Mouse (Mus musculus): Measurements from ENCODE around the gene Myl3. TPM values are rescaled to one million over a fixed set of nuclear protein-coding genes. Genes with fewer than 3 reads are reported as not detected.

Myl3 gene
- total and polyA plus RNA-seq, 3 experiments, result not detected

GRCm38 (mm10) chr9:110762763-110763162 is 21.1 kb downstream of the Myl3 start:
- Histone ChIP-seq H3K4me3 (replicated peaks in 1 of 3; ENCODE audit: low read depth in 2 of 3, low read length in 2 of 3, poor library complexity in 1 of 3) (no peak overlapping the region), H3K9me3 (replicated peaks; ENCODE audit: low read length) (no peaks in the 10 kb centered on the region), H3K36me3 (replicated peaks in 1 of 2; ENCODE audit: control insufficient read depth in 1 of 2, insufficient read depth in 1 of 2, low read length in 1 of 2) (no peaks in the 10 kb centered on the region), H3K4me2 (ENCODE audit: insufficient read depth, low read depth, poor library complexity, severe bottlenecking) (no peak overlapping the region), H3K27me3 (replicated peaks) (peaks cover 45% of the 10 kb centered on the region), H3K4me1 (ENCODE audit: control insufficient read depth in 1 of 2, insufficient read depth in 2 of 2) (peaks cover 0 to 8% of the 10 kb centered on the region in 2 experiments; a peak in 1 of 4 replicates), H3K79me2 (replicated peaks; ENCODE audit: control insufficient read depth, extremely low read depth, insufficient read depth, poor library complexity, severe bottlenecking) (no peaks in the 10 kb centered on the region), H3K9ac (ENCODE audit: insufficient read depth, low read depth) (no peak overlapping the region), H3K27ac (ENCODE audit: insufficient read depth, low read depth) (no peak overlapping the region)
- in situ Hi-C loops (cut with MboI; ENCODE audit: low pct_ligation_motif_present, low pct_unique_long_range_greater_than_20kb, low sequenced_read_pairs), result no loop called here
- DNase-seq (ENCODE audit: extremely low read depth), result no peak
- dilution Hi-C loops (cut with MboI; ENCODE audit: extremely low pct_ligation_motif_present, extremely low pct_unique_long_range_greater_than_20kb, low sequenced_read_pairs), result no loop called here
- TF ChIP-seq NRF1 (IDR thresholded peaks at IDR 0.05; ENCODE audit: low read depth, low read length) (no peak), TCF12 (IDR thresholded peaks at IDR 0.05; ENCODE audit: low read depth, low read length) (no peak)

- DNase-seq (ENCODE audit: extremely low read depth), result no peak
- Histone ChIP-seq H3K9ac (ENCODE audit: insufficient read depth, low read depth) (no peak overlapping the region), H3K9me3 (replicated peaks; ENCODE audit: low read length) (no peaks in the 10 kb centered on the region), H3K79me2 (replicated peaks; ENCODE audit: control insufficient read depth, extremely low read depth, insufficient read depth, poor library complexity, severe bottlenecking) (no peaks in the 10 kb centered on the region), H3K4me1 (ENCODE audit: control insufficient read depth in 1 of 2, insufficient read depth in 2 of 2) (peaks cover 0 to 8% of the 10 kb centered on the region in 2 experiments; a peak in 1 of 4 replicates), H3K27ac (ENCODE audit: insufficient read depth, low read depth) (no peak overlapping the region), H3K4me2 (ENCODE audit: insufficient read depth, low read depth, poor library complexity, severe bottlenecking) (no peak overlapping the region), H3K4me3 (replicated peaks in 1 of 3; ENCODE audit: low read depth in 2 of 3, low read length in 2 of 3, poor library complexity in 1 of 3) (no peak overlapping the region), H3K27me3 (replicated peaks) (peaks cover 49% of the 10 kb centered on the region), H3K36me3 (replicated peaks in 1 of 2; ENCODE audit: control insufficient read depth in 1 of 2, insufficient read depth in 1 of 2, low read length in 1 of 2) (no peaks in the 10 kb centered on the region)
- dilution Hi-C loops (cut with MboI; ENCODE audit: extremely low pct_ligation_motif_present, extremely low pct_unique_long_range_greater_than_20kb, low sequenced_read_pairs), result no loop called here
- no peak for TF ChIP-seq ZKSCAN1 (IDR thresholded peaks at IDR 0.05; ENCODE audit: borderline replicate concordance, low read depth, low read length)
- no peak for TF ChIP-seq NRF1 (IDR thresholded peaks at IDR 0.05; ENCODE audit: low read depth, low read length)
- TF ChIP-seq E2F4 (IDR thresholded peaks at IDR 0.05; ENCODE audit: insufficient replicate concordance, low read depth, low read length), result no peak
- no peak for TF ChIP-seq PAX5 (IDR thresholded peaks at IDR 0.05; ENCODE audit: low read length)
- no peak for TF ChIP-seq MAFK (IDR thresholded peaks at IDR 0.05; ENCODE audit: insufficient replicate concordance, low read length)
- no peak for TF ChIP-seq ZMIZ1 (IDR thresholded peaks at IDR 0.05; ENCODE audit: low read depth, low read length)
- in situ Hi-C loops (cut with MboI; ENCODE audit: low pct_ligation_motif_present, low pct_unique_long_range_greater_than_20kb, low sequenced_read_pairs), result no loop called here
Observed at GRCm38 (mm10) chr9:110763405-110763804, 21.7 kb downstream of the Myl3 start.

- no peaks in the 10 kb centered on the region for H3K36me3 ChIP-seq (replicated peaks in 1 of 2; ENCODE audit: control insufficient read depth in 1 of 2, insufficient read depth in 1 of 2, low read length in 1 of 2)
- H3K4me1 ChIP-seq (ENCODE audit: control insufficient read depth in 1 of 2, insufficient read depth in 2 of 2), result 0 out of 4 replicates have a peak, but pooled peaks cover 0 to 2% of the 10 kb centered on the region in 2 experiments
- H3K4me3 ChIP-seq (replicated peaks in 1 of 3; ENCODE audit: low read depth in 2 of 3, low read length in 2 of 3, poor library complexity in 1 of 3), result no peak overlapping the region
- no peak overlapping the region for H3K4me2 ChIP-seq (ENCODE audit: insufficient read depth, low read depth, poor library complexity, severe bottlenecking)
- H3K9me3 ChIP-seq (replicated peaks; ENCODE audit: low read length), result no peaks in the 10 kb centered on the region
- in situ Hi-C loops (cut with MboI; ENCODE audit: low pct_ligation_motif_present, low pct_unique_long_range_greater_than_20kb, low sequenced_read_pairs) (no loop called here), dilution Hi-C loops (cut with MboI; ENCODE audit: extremely low pct_ligation_motif_present, extremely low pct_unique_long_range_greater_than_20kb, low sequenced_read_pairs) (no loop called here)
- H3K27ac ChIP-seq (ENCODE audit: insufficient read depth, low read depth), result no peak overlapping the region
- no peak for DNase-seq (ENCODE audit: extremely low read depth)
- TF ChIP-seq ZNF384 (IDR thresholded peaks at IDR 0.05; ENCODE audit: low read depth, low read length) (no peak), GABPA (IDR thresholded peaks at IDR 0.05; ENCODE audit: insufficient replicate concordance, low read depth, low read length) (no peak), JUN (IDR thresholded peaks at IDR 0.05; ENCODE audit: insufficient read depth, low read depth, low read length) (no peak), IRF4 (IDR thresholded peaks at IDR 0.05; ENCODE audit: low read depth, low read length) (no peak), SMC3 (IDR thresholded peaks at IDR 0.05; ENCODE audit: low read depth, low read length) (no peak), ELF1 (IDR thresholded peaks at IDR 0.05; ENCODE audit: low read depth, low read length) (no peak), MXI1 (IDR thresholded peaks at IDR 0.05; ENCODE audit: low read depth, low read length) (no peak)
- no peaks in the 10 kb centered on the region for H3K79me2 ChIP-seq (replicated peaks; ENCODE audit: control insufficient read depth, extremely low read depth, insufficient read depth, poor library complexity, severe bottlenecking)
- peaks cover 62% of the 10 kb centered on the region for H3K27me3 ChIP-seq (replicated peaks)
- H3K9ac ChIP-seq (ENCODE audit: insufficient read depth, low read depth), result no peak overlapping the region
Observed at GRCm38 (mm10) chr9:110772336-110772735, 30.7 kb downstream of the Myl3 start.
